Mouse (Mus musculus): Measurements from ENCODE around the gene Bmp5.

GRCm38 (mm10) chr9:75840841-75841240 lies 65.7 kb downstream of the Bmp5 start:
- TF ChIP-seq CTCF (IDR thresholded peaks at IDR 0.05 in 2 of 3, conservative IDR thresholded peaks at IDR 0.05 in 1 of 3; ENCODE audit: control insufficient read depth in 1 of 3, insufficient read depth in 1 of 3, low read depth in 2 of 3, low read length in 3 of 3, poor library complexity in 1 of 3, severe bottlenecking in 1 of 3) (no peak), GATA1 (IDR thresholded peaks at IDR 0.05; ENCODE audit: low read depth, low read length) (no peak), MAFK (IDR thresholded peaks at IDR 0.05; ENCODE audit: borderline replicate concordance, low read depth, low read length) (no peak), POLR2A (IDR thresholded peaks at IDR 0.05; ENCODE audit: control insufficient read depth in 1 of 2, insufficient read depth in 1 of 2, low read depth in 1 of 2, low read length in 2 of 2, poor library complexity in 1 of 2) (no peak), POLR2AphosphoS2 (IDR thresholded peaks at IDR 0.05; ENCODE audit: low read length) (no peak), EP300 (IDR thresholded peaks at IDR 0.05; ENCODE audit: low read depth in 1 of 2, low read length in 2 of 2) (no peak), USF1 (IDR thresholded peaks at IDR 0.05; ENCODE audit: low read depth, low read length) (no peak), JUND (IDR thresholded peaks at IDR 0.05; ENCODE audit: low read depth, low read length) (no peak), CHD2 (IDR thresholded peaks at IDR 0.05; ENCODE audit: low read length) (no peak), ZMIZ1 (IDR thresholded peaks at IDR 0.05; ENCODE audit: low read depth, low read length) (no peak), MYC (IDR thresholded peaks at IDR 0.05; ENCODE audit: low read depth, low read length) (no peak)

Measured in MEL (cell line).